Mouse (Mus musculus) heart, embryonic 13.5 days (tissue): Measurements from ENCODE around the gene Kif21b. TPM values are rescaled to one million over a fixed set of nuclear protein-coding genes. Genes with fewer than 3 reads are reported as not detected.

ENCODE experiments used
- ATAC-seq: fragments of 200-750 bp; cut with Nextera tagmentation; 2 replicates; pipeline ENCODE4 v1.8.0; 2017; ENCODE audit warnings: moderate TSS enrichment; ENCODE audit not compliant: insufficient number of reproducible peaks, low FRiP score, low TSS enrichment; ENCODE audit errors: extremely low read depth
- H3K27ac ChIP-seq: fragments of 300-500 bp; sonication (generic); replicated peaks from 2 replicates; pipeline ENCODE4 v1.5.1; 2015; ENCODE audit warnings: moderate library complexity, mild to moderate bottlenecking, inconsistent platforms
- H3K27me3 ChIP-seq: fragments of 300-500 bp; sonication (generic); replicated peaks from 2 replicates; pipeline ENCODE4 v1.6.1; 2015; ENCODE audit warnings: mild to moderate bottlenecking, inconsistent platforms
- H3K36me3 ChIP-seq: fragments of 300-500 bp; sonication (generic); 2 replicates; pipeline ENCODE4 v1.6.1; 2015; ENCODE audit warnings: mild to moderate bottlenecking, inconsistent platforms
- H3K4me1 ChIP-seq: fragments of 300-500 bp; sonication (generic); 2 replicates; pipeline ENCODE4 v1.6.1; 2015; ENCODE audit warnings: inconsistent platforms
- H3K4me2 ChIP-seq: fragments of 300-500 bp; sonication (generic); 2 replicates; pipeline ENCODE4 v1.6.1; 2015; ENCODE audit warnings: inconsistent platforms, mild to moderate bottlenecking, moderate library complexity
- H3K4me3 ChIP-seq: fragments of 300-500 bp; sonication (generic); 2 replicates; pipeline ENCODE4 v1.5.1; 2015; ENCODE audit warnings: moderate library complexity, mild to moderate bottlenecking, inconsistent platforms
- H3K9ac ChIP-seq: fragments of 300-500 bp; sonication (generic); 2 replicates; pipeline ENCODE4 v1.6.1; 2015; ENCODE audit warnings: inconsistent platforms, mild to moderate bottlenecking, moderate library complexity
- H3K9me3 ChIP-seq: fragments of 300-500 bp; sonication (generic); 2 replicates; pipeline ENCODE4 v1.6.1; 2016; ENCODE audit warnings: inconsistent platforms
- WGBS: fragments of 180-500 bp; shearing (Covaris S2); methylation state at CpG from one replicate; pipeline ENCODE4 v1.1.7; 2015; ENCODE audit warnings: mixed read lengths; 5-methylcytosine and 5-hydroxymethylcytosine counted together
- polyA plus RNA-seq: library from polyadenylated mRNA; unstranded; fragments of >200 nt; fragmentation: Nextera tagmentation; extraction: Ambion mirVana; gene quantifications from 2 replicates; pipeline ENCODE4 v1.2.1, GENCODE M21; 2015

The Kif21b gene
- polyA plus RNA-seq, 1 experiment from 2014 or later: 1.7 TPM

- peak overlapping the region; percentile 82 for H3K27ac ChIP-seq
- 3% methylated on average over 4 of the region's 4 CpGs for WGBS
Observed at GRCm38 (mm10) chr1:136137575-136137974, 6.4 kb downstream of the Kif21b start.

GRCm38 (mm10) chr1:136138191-136138830 is 7.1 kb downstream of the Kif21b start:
- peaks cover 97% of the 10 kb centered on the region for H3K4me1 ChIP-seq
- H3K4me3 ChIP-seq: no peak overlapping the region
- 0 out of 2 replicates have a peak, but pooled peaks cover 1% of the 10 kb centered on the region for H3K27me3 ChIP-seq
- H3K36me3 ChIP-seq: no peaks in the 10 kb centered on the region
- ATAC-seq: no peak
- H3K9ac ChIP-seq: peak overlapping the region; percentile 54
- H3K27ac ChIP-seq: peak overlapping the region; percentile 82
- WGBS: 14% methylated on average over 10 of the region's 10 CpGs
- H3K9me3 ChIP-seq: no peaks in the 10 kb centered on the region
- H3K4me2 ChIP-seq: peak overlapping the region; percentile 31

More at GRCm38 (mm10) chr1:136137575-136137974, 6.4 kb downstream of the Kif21b start:
- Histone ChIP-seq H3K27me3 (0 out of 2 replicates have a peak, but pooled peaks cover 7% of the 10 kb centered on the region), H3K36me3 (no peaks in the 10 kb centered on the region), H3K4me3 (no peak overlapping the region), H3K4me1 (peaks cover 98% of the 10 kb centered on the region), H3K4me2 (peak overlapping the region; percentile 31), H3K9me3 (no peaks in the 10 kb centered on the region), H3K9ac (peak overlapping the region; percentile 59)
- ATAC-seq: no peak

GRCm38 (mm10) chr1:136139990-136140640 is 8.9 kb downstream of the Kif21b start:
- WGBS: under 1% methylated on average over 32 of the region's 32 CpGs
- H3K27ac ChIP-seq: peak overlapping the region; percentile 85
- H3K36me3 ChIP-seq: no peaks in the 10 kb centered on the region
- peak; percentile 60; the same call in 1 of the 2 replicates for ATAC-seq
- H3K9ac ChIP-seq: peak overlapping the region; percentile 83
- peaks cover 79% of the 10 kb centered on the region for H3K4me1 ChIP-seq
- H3K4me3 ChIP-seq: peak overlapping the region; percentile 56
- H3K9me3 ChIP-seq: no peaks in the 10 kb centered on the region
- no peaks in the 10 kb centered on the region for H3K27me3 ChIP-seq
- H3K4me2 ChIP-seq: peak overlapping the region; percentile 84

DNA sequence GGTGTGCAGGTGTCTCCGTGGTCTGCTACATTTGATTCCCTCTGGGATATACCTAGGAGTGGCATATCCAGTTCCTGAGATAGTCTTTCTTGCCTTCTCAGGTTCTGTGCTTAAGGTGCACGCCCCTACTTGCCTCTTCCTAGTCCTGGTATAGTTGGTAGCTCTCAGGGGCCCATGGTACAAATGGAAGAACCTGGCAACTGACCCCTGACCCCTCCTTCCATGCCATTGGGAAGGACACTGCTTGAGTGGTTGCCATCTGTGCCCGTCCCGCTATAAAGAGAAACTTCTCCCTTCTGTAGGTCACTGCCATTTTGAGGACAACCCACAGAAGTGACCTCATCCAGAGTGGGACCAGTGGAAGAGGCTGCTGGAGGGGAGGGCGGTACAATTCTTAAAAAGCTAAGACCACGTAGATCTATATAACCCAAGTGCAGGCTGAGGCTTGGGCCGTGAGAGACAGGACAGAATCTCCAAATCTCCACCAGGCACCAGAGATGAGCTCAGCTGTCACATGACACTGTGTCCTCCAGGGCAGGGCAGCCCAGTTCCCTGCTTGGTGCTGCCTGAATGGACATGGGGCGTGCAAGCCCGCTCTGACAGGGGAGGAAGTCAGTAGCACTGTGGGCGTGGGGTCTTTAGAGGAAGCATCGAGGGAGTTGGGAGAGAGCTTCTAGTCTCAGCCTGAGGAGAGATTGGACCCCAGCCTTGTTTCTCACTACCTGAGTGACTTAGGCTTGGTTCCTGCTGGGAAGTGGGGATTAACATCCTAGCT is 10.2 kb downstream of the Kif21b start:
- Histone ChIP-seq H3K4me1 (peaks cover 67% of the 10 kb centered on the region), H3K9me3 (no peaks in the 10 kb centered on the region), H3K27ac (no peak overlapping the region), H3K4me2 (no peak overlapping the region), H3K27me3 (no peaks in the 10 kb centered on the region), H3K4me3 (no peak overlapping the region), H3K9ac (peak overlapping the region; percentile 13; the same call in 1 of the 2 replicates), H3K36me3 (no peaks in the 10 kb centered on the region)
- no peak for ATAC-seq
- 76% methylated on average over 11 of the region's 11 CpGs for WGBS

DNA sequence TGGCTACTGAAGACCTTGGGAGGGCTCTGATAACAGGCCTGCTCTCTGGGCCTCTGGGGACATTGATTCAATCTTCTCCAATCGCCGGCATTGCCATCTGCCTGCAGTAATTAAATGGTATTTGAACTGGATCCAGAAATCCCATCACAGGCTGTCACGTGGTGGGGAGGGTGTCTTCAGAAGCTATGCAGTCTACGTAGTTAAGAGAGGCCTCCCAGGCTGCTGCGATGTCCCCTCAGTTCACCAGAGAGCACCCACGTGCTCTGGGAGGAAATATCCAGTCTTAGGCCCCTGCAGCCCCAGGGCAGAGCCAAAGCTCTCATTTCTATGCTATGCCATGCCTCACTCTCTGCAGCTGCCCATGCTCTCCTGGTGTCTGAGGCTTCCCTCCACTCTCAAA is 11.1 kb downstream of the Kif21b start:
- ATAC-seq: no peak

DNA sequence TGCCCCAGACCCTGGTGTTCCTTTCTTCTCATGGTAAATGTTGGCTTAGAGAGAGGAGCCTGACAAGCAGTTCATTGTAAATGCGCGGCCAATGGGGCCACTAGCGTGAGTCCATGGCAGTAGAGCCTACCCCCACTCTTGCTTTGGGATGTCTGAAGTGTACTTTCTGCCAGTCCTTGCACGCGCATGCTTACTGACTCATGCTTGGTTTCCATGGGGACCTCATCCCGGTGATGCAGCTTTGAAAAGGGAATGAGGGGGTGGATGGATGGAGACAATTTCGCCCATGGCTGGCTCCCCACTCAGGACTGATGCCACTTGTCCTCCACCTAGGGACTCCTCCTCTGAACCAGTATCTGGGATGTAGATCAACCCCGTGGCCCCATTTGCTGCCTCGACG is 12.3 kb downstream of the Kif21b start:
- 87% methylated on average over 10 of the region's 10 CpGs for WGBS
- H3K36me3 ChIP-seq: peaks cover 17% of the 10 kb centered on the region
- no peak overlapping the region for H3K27ac ChIP-seq
- no peak overlapping the region for H3K9ac ChIP-seq
- H3K4me1 ChIP-seq: peaks cover 45% of the 10 kb centered on the region
- H3K4me3 ChIP-seq: no peak overlapping the region
- H3K9me3 ChIP-seq: no peaks in the 10 kb centered on the region
- H3K27me3 ChIP-seq: no peaks in the 10 kb centered on the region
- no peak for ATAC-seq
- no peak overlapping the region for H3K4me2 ChIP-seq

More for the DNA sequence above, 11.1 kb downstream of the Kif21b start:
- WGBS: 32% methylated on average over 6 of the region's 6 CpGs
- no peak overlapping the region for H3K4me2 ChIP-seq
- no peak overlapping the region for H3K27ac ChIP-seq
- H3K9me3 ChIP-seq: no peaks in the 10 kb centered on the region
- H3K4me1 ChIP-seq: peaks cover 57% of the 10 kb centered on the region
- H3K4me3 ChIP-seq: no peak overlapping the region
- H3K36me3 ChIP-seq: peaks cover 6% of the 10 kb centered on the region
- 0 out of 2 replicates have a peak overlapping the region, but pooled peaks have one; percentile 15 for H3K9ac ChIP-seq
- no peaks in the 10 kb centered on the region for H3K27me3 ChIP-seq

GRCm38 (mm10) chr1:136149702-136150101 is 18.5 kb downstream of the Kif21b start:
- WGBS: 86% methylated on average over 9 of the region's 9 CpGs

DNA sequence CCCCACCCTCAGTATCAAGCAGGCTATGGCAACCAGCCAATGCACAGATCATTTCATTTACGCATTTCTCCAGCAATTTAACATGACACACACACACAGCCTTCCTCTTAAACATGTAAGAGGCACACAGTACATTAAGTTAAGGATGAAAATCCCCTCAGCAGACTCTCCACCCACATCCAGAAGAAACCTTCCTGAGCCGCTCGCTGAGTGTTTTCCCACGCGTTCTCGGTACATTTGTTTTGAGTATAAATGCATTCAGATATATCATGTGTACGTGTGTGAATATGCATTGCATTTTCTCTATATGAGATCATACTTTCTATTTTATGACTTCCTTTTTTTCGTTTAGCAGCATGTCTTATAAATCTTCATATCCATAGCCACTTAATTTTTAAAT is 20.2 kb downstream of the Kif21b start:
- no peak overlapping the region for H3K9ac ChIP-seq
- H3K27ac ChIP-seq: no peak overlapping the region
- no peak overlapping the region for H3K4me2 ChIP-seq
- H3K36me3 ChIP-seq: peaks cover 61% of the 10 kb centered on the region
- H3K4me3 ChIP-seq: no peak overlapping the region
- H3K9me3 ChIP-seq: no peaks in the 10 kb centered on the region
- WGBS: 83% methylated on average over 8 of the region's 8 CpGs
- no peak for ATAC-seq
- H3K27me3 ChIP-seq: no peaks in the 10 kb centered on the region
- no peaks in the 10 kb centered on the region for H3K4me1 ChIP-seq

More at GRCm38 (mm10) chr1:136149702-136150101, 18.5 kb downstream of the Kif21b start:
- no peak overlapping the region for H3K4me3 ChIP-seq
- no peak overlapping the region for H3K27ac ChIP-seq
- H3K4me1 ChIP-seq: no peaks in the 10 kb centered on the region
- H3K36me3 ChIP-seq: peaks cover 58% of the 10 kb centered on the region
- no peaks in the 10 kb centered on the region for H3K9me3 ChIP-seq
- no peak overlapping the region for H3K4me2 ChIP-seq
- no peak for ATAC-seq
- H3K9ac ChIP-seq: no peak overlapping the region
- H3K27me3 ChIP-seq: no peaks in the 10 kb centered on the region

DNA sequence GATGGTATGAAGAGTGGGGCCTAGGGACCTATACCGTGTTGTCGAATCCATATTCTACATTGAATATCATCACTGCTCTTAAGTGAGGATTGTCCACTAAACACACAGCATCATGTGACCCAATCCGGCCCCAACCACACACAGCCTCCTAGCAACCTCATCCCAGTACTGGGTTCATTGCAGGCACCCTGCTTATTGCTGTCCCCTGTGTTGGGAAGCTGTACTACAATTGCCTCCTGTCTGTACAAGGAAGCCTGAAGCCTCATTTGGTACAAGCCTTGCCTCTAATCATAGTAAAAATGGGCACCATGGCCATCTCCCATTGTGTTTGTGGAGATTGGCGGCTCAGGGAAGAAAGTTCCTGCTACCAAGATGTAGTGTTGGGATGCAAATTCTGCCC is 25.1 kb downstream of the Kif21b start:
- Histone ChIP-seq H3K4me2 (no peak overlapping the region), H3K9me3 (no peaks in the 10 kb centered on the region), H3K9ac (no peak overlapping the region), H3K4me3 (no peak overlapping the region), H3K27me3 (no peaks in the 10 kb centered on the region), H3K36me3 (peaks cover 69% of the 10 kb centered on the region), H3K4me1 (0 out of 2 replicates have a peak, but pooled peaks cover 2% of the 10 kb centered on the region), H3K27ac (no peak overlapping the region)
- no peak for ATAC-seq
- WGBS: 90% methylated on average over 4 of the region's 4 CpGs

DNA sequence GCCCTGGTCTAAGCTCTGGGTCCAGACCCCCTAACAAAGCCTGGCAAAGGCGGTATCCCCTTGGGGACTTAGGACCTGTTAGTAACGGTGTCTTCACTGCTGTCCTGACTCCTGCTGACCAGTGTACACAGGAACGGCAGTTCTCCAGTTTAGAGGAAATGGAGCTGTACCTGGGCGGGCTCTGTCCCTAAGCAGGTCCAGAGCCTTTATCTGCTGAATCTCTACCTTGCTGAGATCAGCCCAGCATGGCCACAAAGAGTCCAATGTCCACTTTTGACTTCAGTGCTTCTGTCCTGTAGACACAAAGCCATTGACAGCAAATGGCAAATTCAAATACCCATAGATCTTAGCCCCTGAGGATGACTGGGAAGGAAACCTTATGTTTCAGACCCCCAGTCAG is 25.8 kb downstream of the Kif21b start:
- H3K9me3 ChIP-seq: no peaks in the 10 kb centered on the region
- no peak overlapping the region for H3K4me3 ChIP-seq
- 0 out of 2 replicates have a peak, but pooled peaks cover 2% of the 10 kb centered on the region for H3K4me1 ChIP-seq
- no peak overlapping the region for H3K4me2 ChIP-seq
- ATAC-seq: no peak
- peaks cover 67% of the 10 kb centered on the region for H3K36me3 ChIP-seq
- H3K27ac ChIP-seq: no peak overlapping the region
- no peaks in the 10 kb centered on the region for H3K27me3 ChIP-seq
- no peak overlapping the region for H3K9ac ChIP-seq
- 84% methylated on average over 4 of the region's 4 CpGs for WGBS

DNA sequence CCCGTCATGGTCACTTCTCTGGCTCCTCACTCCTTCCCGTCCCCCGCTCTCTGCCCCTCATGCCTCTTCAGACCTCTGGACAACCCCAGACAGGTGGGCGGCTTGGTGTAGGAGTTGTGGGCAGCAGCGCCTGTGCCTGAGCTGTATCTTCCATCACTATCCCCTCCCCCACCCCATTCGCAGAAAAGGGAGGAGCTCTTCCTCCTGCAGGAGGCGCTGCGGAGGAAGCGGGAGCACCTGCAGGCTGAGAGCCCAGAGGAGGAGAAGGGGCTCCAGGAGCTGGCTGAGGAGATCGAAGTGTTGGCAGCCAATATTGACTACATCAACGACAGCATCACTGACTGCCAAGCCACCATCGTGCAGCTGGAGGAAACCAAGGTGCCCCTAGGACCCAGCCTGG is 28.6 kb downstream of the Kif21b start:
- H3K36me3 ChIP-seq: peaks cover 68% of the 10 kb centered on the region

More for the DNA sequence above, 28.6 kb downstream of the Kif21b start:
- Histone ChIP-seq H3K27ac (no peak overlapping the region), H3K27me3 (no peaks in the 10 kb centered on the region), H3K9ac (no peak overlapping the region), H3K4me3 (peak overlapping the region; percentile 28; the same call in 1 of the 2 replicates), H3K4me2 (peak overlapping the region; percentile 40), H3K9me3 (no peaks in the 10 kb centered on the region), H3K4me1 (peaks cover 10% of the 10 kb centered on the region; the same call in 1 of the 2 replicates)
- WGBS: 49% methylated on average over 12 of the region's 12 CpGs
- ATAC-seq: no peak
